Mouse (Mus musculus) MEL-GATA-1-ER (cell line): Measurements from ENCODE around the gene Tjp3.
A peak's percentile ranks its signal among the peaks of the same experiment; 100 is the strongest.

Experiments used
- DNase-seq: peaks from one replicate; pipeline ENCODE4 v3.0.0-alpha.2; 2012; ENCODE audit warnings: low read depth; ENCODE audit errors: extremely low read depth

The Tjp3 gene

DNA sequence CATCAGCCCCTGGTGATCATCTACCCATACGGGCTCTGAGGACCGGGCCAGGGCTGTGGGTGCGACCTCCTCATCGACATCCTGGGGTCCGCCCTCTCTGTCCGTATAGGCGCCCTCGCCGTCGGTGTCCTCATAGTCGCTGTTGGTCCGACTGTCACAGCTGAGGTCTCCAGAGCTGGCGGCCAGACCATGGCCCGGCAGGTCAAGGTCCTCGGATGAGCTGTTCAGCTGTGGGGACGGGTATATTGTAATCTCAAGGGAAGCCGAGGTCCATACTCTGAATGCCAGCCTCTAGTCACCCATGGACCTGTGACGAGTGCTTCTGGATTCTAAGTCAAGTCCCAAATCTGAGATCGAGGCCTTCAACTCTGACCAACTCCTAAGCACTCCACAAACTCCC, 17.5 kb downstream of the Tjp3 start:
- no peak for DNase-seq

GRCm38 (mm10) chr10:81272356-81272755, 19.0 kb downstream of the Tjp3 start:
- no peak for DNase-seq

GRCm38 (mm10) chr10:81268643-81269412, 22.6 kb downstream of the Tjp3 start:
- DNase-seq, result no peak

DNA sequence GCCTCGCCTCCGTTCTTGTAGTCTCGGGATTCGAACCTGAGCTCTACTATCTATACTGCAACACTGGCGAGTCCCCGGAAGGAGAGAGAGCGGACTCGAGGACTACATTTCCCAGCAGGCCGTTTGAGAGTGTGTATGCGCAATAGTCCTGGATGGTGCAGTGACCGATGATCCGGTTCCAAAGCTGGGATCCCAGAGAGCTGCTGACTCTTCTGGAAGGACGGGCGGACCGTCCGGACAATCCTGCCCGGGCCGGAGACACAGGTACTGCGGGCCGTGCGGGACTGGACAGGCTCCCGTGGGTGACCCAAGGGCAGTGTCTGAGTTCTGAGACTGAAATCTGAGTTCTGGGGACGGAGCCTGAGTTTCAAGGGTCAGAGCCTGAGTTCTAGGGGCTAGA, 23.3 kb downstream of the Tjp3 start:
- DNase-seq, result peak; percentile 80

DNA sequence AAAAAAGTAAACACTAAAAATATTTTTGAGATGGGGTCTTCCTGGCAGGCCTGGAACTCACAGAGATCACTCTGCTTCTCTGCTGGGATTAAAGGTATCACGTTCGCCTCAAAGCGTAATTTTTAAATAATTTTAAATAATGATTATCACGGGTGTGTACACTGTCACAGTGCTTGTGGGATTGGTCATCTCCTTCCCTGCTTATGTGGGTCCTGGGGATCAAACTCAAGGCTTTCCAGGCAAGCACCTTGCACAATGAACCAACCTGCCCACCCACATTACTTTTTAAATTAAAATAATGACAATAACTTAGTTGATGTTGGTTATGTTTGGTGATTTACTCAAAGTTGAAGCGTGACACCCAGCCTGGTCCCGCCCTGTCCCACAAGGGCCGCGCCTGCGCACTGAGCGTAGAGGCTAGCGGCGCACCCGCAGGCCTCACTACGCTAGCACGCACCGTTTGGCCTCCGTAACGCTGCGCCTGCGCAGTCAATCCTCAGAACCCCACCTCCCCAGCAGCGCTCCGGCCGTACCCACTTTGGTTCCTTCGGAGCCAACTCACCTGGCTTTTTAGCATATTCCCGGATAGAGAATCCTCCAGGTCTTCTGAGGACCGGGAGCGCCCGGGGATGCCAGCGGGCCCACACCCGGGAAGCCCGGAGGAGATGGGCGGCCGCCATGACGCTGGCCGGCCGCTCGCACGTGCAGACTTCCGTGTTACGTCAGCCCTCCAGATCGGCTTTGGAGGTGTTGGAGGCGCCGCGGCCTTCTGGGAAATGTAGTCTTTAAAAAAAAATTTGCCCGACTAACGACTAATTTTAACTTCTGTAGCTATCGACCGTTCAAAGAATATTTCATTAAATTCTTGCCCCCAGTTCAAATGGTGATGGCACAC, 24.9 kb downstream of the Tjp3 start, which contains the start of the genes Mrpl54 and Apba3:
Gene Mrpl54 (minus strand): TSS at position 724 of the 895 bp plus-strand sequence.
Gene Apba3 (plus strand): TSS at position 750 of the 895 bp plus-strand sequence.
- DNase-seq, result peak; percentile 85

- no peak for DNase-seq
These were observed 25.8 kb downstream of the Tjp3 start for GRCm38 (mm10) chr10:81265540-81265939.

- no peak for DNase-seq
These were observed 30.4 kb downstream of the Tjp3 start for GRCm38 (mm10) chr10:81261025-81261424.

- no peak for DNase-seq
These were observed 32.0 kb downstream of the Tjp3 start for GRCm38 (mm10) chr10:81259225-81259884.

- DNase-seq, result no peak
These were observed 34.0 kb downstream of the Tjp3 start for GRCm38 (mm10) chr10:81257158-81258039.

DNA sequence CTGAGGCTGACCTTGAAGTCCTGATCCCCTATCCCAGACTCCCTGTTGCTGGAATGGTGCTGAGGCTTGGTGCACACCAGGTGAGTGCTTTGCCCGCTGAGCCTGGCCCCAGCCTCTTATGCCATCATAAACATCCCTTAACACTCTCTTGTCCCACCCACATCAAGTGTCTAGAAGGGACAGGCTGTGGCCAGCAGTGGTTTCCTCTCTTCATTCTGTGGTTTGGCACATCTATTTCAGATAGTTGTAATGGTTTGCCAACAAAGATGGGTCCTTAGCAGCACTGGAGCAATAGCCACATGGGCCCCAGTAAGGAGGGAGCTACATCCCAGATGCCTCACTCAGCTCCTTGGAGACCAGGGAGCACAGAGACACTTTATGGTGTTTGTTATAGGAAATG, 36.5 kb downstream of the Tjp3 start:
- no peak for DNase-seq

- DNase-seq, result no peak
These were observed 38.7 kb downstream of the Tjp3 start, which contains the start of gene Matk for GRCm38 (mm10) chr10:81252424-81253419. Matk (plus strand) TSS chr10:81252935.

DNA sequence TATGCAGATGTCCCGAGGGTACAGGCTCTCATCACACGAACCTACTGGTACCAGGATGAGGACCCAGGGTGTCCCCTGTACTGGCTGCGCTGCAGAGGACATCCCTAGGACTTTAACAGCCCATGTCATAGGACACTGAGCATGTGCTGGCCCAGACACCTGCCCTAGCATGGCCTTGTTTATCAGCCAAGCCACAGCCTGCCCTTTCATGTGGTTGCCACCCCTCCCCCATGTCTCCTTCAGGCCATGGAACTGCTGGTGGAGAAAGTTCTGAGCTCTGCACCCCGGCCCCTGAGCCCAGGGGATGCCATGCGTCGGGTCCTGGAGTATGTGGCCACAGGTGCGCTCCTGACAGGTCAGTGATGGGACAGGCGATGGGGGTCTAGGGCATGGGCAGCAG, 41.9 kb downstream of the Tjp3 start:
- DNase-seq, result no peak

DNA sequence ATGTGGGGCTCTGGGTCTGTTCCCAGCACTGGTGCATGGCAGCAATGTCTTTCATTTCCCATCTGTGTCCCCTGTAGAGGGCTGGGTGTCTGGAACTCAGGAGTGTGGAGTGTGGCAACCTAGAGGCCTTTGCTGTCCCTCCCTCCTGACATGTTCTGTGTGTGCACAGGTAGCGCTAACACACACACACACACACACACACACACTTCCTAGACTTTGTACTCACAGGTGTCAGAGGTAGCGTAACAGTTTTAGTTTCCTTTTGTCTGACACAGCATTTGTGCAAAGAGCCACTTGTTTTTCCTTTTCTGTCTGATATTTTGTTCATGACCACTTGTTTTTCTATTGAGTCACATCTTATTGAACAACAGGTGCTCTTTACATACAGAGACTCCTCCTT, 43.6 kb downstream of the Tjp3 start:
- no peak for DNase-seq

DNA sequence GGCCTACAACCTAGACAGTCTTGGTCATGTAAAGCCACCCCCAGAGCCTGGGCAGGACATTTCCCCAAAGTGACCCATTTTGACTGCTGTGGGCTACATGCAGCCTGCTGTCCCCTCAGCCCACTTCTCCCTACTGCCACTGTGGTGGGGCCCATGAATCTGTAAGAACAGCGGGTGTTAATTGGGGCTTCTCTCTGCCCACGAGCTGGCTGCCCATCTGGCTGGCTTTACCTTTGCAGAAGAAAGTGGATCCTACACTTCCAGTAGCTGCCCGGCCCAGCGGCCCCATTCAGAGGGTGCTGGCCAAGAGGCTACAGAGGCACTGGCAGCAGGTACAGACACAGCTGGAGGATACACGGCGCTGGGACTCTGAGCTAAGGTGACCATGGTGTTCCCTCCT, 46.2 kb downstream of the Tjp3 start:
- DNase-seq, result no peak

- peak; percentile 50 for DNase-seq
These were observed 46.8 kb downstream of the Tjp3 start for GRCm38 (mm10) chr10:81244595-81244994.

- no peak for DNase-seq
These were observed 47.2 kb downstream of the Tjp3 start for GRCm38 (mm10) chr10:81244146-81244545.

DNA sequence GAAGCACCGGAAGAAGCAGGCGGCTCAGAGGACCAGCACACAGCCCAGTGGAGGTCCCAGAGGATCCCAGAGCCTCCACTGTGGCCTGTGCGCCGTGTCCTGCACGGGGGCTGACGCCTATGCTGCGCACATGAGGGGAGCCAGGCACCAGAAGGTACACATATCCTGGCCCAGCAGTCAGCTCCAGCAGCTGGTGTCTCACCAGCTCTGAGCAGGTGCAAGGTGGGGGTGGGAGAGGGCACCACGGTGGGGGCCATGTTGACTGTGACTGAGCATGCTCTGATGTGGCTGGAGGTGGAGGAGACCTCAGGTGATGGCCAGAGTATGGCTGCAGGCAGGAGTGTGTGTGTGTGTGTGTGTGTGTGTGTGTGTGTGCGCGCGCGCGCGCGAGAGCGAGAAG, 49.4 kb downstream of the Tjp3 start:
- no peak for DNase-seq

- DNase-seq, result no peak
These were observed 50.5 kb downstream of the Tjp3 start for GRCm38 (mm10) chr10:81240876-81241275.

- DNase-seq, result no peak
These were observed 52.8 kb downstream of the Tjp3 start for GRCm38 (mm10) chr10:81238618-81239017.
